Mouse (Mus musculus) right cerebral cortex, postnatal 25 days (tissue): ENCODE data around the gene Fuom.
"Not testable (repeated sequence)": the region's sequence is repeated elsewhere in the genome, so short reads cannot be mapped to it uniquely, and the experiment has no call there.

Experiments used
- DNase-seq: peaks from one replicate; pipeline ENCODE4 v3.0.0; 2022

The Fuom gene

DNA sequence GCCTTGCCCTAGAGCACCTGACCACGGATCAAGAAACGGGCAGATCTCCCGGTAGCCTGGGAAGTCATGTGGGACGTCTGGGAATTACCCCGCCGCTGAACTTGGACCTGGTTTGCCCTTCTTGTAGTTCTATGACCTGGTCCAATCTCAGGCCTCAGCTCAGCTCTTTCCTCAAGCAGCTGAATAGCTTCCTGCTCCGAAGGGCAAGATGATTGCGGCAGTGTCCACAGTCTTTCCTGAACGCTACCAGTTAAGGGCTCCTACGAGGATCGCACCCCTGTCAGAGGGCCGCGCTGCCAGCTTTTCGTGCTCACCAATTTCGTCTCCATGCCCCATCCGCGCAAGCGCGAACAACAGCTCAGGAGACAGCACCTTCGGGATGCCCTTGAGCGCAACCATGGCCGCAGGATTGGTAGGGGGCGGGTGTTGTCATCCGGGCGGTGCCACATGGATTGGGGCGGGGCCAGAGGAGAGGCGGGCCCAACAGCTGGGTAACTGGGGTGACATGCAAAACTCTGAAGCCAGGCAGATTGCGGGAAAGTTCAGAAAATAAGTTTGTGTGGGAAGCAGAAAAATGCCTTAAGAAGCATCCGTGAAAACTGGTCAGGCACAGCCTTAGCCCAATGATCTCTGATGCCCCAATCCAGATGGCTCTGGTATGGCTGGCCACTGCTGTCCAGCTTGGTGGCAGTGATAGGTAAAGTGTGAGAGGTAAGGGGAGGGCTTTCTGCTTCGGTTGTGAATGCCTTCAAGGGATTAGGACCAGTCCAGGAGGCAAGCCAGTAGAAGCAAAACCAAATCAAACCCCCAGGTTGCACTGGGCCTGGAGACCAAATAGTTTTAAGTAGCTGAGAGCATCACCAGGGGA is at the start of gene Fuom:
Fuom (minus strand) TSS at position 449 of the 868 bp plus-strand sequence.
- DNase-seq: peak; percentile 87

DNA sequence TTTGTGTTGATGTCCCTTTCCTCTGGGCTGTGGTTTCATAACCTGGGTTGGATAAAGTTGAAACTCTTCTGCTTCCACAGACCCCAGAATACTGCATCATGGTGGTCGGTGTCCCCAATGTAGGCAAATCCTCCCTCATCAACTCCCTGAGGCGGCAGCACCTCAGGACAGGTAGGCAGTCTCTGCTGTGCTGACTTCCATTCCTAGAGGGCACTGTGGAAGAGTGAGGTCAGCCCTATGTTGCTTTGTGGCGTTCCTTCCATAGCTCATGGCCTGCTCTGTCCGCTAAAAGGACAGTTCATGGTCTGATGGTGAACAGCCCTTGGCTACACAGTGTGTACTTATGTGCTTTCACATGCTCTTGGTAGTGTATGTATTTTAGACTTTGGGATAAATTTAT is 42.3 kb upstream of the Fuom start:
- DNase-seq: no peak

DNA sequence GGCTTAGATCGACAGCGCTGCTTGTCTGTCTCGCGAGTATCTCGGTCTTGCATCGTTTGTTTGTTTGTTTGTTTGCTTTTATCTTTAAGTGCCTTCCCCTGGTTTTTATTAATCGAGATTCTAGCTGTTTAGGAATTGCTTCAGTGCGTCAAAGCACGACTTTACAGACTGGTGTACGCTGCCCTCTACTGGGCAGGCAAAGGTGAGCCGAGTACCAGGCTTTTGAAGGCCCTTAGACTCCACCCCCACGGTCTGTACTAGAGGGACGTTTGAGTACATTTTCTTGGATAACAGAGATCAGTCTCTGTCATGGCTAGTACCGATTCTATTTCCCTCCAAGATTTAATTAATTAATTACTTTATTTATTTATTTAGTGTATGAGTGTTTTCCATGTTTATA is 39.1 kb upstream of the Fuom start:
- DNase-seq: no peak

DNA sequence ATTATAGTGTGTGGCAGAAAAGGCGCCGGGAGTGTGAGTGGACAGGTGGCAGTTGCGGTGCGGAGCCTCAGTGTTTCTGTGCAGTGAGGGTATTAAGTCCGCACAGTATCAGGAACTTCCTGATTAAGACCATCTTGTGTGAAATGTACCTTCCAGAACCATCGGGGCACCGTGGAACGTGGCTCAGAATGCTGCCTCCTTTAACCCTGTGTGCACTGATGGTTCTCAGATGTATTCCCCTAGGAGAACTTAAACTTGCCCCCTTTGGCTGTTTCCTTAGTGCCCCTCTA is 35.7 kb upstream of the Fuom start:
- DNase-seq: no peak

DNA sequence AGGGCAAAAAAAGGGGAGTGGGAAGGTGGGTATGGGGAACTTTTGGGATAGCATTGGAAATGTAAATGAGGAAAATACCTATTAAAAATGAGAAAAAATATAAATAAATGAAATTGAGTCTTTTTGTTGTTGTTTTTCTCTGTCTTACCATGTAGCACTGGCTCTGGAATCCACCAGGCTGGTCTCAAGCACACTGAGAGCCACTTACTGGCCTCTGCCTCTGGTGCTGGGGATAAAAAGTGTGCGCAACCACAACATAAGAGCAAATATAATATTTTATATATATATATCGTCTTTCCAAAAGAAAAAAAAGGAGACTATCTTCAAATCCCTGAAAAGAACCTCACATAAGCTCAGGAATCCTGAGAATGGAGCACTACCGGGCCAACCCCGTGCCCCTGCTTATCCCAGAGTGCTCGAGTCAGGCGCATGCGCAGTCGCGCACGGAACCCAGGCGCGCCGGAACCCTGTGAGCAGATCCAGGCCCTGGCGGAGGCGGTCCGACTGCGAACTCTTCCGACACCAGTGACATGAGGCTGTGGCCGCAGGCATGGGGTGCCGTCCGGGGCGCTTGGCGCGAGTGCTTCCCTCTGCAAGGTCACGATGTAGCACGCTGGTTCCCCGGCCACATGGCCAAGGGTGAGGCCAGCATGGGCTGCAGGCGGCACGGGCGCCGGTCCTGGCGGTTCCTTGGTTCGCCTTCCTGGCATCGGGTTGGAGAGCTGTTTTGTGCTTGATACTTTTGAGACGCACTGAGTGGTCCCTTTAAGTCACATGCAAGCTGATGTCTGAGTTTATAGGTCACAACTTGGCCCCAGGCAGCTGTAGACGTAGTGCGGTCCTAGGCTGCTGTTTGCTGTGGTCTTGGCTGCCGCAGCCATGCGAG is 35.1 kb upstream of the Fuom start, which contains the start of gene Mtg1:
Mtg1 (plus strand) TSS at position 430 of the 886 bp plus-strand sequence.
- DNase-seq: peak; percentile 96

DNA sequence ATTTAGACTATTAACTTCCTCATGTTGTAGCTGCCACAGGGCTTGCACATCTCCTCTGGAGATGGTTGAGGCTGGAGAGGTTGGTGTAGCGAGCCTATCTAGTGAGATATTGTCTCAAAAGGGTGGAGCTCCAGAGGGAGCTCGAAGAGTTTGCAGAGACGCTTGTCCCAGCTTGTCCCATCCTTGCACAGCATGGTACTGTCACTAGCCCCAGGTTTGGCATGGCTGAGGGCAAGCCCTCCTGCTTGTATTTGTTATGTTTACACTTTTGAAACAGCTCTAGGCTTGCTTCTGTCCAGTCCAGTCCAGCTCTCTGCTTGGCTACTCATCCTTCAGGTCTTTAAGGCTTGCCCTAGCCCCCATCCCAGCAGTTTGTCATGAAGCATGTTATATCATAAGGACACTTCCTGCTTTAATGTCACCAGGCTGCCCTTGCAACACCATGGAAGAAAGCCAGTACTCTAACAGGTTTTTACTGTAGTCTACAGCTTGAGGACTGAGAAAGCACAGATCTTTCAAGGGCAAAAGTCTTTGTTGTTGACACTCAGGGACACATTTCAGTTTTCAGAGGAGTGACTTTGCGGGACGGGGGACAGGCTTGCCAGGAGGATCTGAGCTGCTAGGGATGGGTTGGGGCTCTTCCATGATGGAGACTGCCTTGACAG is 33.0 kb upstream of the Fuom start:
- DNase-seq: no peak

DNA sequence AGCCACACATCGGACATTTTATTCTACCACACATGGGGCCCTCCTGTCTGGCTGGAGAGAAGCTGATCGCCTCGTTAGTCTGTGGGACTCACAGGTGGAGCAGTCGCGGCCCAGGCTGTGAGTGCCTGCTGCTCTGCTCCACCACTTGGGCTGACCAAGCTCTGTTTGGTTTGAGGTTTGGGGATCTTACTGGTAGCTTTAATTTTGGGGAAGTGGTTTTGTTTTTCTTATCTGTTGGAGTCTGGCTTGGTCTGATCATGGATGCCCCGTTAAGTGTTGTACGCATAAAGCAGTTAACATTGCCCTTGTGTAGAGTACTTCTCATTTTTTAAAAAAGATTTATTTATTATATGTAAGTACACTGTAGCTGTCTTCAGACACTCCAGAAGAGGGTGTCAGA is 31.8 kb upstream of the Fuom start:
- not testable (repeated sequence) for DNase-seq

DNA sequence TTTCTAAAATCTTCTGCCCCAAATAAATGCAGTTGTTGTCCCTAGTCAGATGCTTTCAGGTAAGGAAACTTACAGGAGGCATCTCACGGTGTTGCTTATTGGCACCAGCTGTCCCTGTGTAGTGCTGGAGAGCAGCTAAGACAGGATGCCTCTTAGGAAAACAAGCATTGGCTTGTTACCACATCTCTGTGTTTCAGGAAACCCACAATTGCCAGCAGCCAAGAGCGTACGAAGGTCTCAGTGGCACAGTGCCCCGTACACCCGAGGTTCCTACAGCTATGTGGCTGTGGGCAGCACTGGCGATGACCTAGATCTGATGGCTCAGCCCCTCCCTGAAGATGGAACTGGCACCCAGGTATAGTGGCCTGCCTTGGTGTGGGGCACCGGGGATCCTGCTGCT is 29.9 kb upstream of the Fuom start:
- not testable (repeated sequence) for DNase-seq

DNA sequence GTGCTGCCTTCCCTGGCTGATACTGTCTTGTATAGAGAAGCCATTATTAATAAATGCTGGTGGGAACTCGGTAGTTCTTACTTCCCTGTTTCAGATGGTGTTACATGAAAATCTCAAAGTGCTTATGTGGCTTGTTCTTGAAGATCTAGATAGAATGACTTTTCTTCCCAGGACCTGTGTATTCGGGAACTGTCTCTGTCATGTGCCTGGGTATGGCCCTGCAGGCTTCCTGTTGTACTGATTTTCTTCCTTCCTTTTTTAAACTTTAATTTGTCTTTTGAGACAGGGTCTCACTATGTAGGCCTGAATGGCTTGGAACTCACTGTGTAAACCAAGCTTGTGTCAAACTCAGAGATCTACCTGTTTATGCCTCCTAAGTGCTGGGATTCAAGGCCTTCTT is 25.7 kb upstream of the Fuom start:
- DNase-seq: no peak

DNA sequence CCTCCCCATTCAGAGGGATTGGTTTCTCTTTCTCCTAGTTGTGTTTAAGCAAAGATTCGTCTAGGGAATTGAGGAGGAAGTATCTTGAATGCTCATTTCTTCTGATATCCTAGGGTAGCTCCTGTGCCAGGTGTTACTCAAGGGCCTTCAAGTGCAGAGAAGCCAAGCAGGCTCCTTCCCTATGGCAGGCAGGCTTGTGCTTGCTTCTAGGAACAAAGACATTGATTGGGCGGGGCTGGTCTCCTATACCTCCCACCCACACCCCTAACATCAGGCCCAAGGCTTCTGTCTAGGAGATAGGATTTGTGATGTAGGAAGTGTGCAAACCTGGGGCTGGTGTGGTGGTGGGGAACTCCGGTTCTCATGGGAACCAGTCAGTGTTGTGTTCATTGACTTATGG is 24.7 kb upstream of the Fuom start:
- DNase-seq: no peak

DNA sequence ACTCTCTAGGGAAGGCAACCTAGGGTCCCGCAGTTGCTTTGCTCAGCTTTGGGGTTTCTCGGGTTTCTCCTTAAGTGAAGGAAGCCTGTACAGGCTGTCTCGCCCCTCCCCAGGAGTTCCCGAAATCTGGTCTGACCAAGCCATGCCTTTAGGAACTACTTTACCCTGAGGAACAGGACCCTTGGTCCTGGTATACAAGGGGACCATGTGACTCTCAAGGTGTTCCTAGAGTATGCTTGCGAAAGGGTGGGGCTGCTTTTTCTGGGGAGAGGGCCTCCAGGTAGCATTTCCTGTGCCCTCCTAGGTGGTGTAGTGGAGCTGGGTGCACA is 23.7 kb upstream of the Fuom start:
- no peak for DNase-seq

DNA sequence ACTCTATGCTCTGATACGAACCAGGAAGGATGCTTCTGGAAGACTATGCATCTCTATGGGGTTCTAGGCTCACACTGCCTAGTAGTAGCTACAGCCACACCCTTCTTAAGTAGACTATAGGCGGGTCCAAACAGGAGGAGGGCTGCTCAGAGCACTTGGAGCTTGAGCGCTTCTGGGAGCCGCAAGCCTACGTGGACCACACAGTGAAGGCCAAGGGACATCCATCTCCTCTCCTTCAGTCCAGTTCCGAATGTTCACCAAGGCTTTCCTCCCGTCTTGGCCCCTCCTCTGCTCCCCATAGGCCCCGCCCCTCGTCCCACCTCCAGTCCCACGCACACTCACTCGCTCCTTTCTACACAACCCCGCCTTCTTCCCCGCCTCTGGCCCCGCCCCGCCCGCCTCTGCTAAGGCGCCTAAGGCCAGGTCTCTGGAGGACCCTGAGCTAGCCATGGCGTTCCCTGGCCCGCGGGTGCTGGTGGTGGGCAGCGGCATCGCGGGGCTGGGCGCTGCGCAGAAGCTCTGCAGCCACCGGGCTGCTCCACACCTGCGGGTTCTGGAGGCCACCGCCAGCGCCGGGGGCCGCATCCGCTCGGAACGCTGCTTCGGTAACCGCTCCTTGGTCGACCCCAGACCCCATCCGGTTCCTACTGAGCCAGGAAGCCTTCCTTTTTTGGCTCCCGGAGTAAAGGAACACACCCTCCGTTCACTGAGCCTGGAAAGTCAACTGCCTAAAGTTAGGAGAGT is 23.2 kb upstream of the Fuom start:
- peak; percentile 88 for DNase-seq

DNA sequence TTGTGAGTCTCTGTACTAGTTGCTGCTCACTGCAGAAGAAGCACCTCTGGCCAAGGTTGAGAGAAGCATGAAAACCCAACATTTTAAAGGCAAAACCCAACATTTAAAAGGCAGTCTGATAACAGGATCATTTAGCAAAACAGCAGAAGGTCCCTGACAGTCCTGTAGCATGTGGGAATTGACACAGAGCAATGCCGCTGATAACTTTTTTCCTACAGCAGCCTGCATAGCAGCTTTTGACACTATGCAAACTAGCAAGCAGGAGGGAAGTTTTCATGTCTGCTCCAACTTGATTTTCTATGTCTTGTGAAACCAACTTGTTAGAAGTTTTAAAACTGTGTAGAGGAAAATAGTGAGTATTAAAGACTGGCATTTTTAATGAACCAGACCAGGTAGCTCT is 22.1 kb upstream of the Fuom start:
- DNase-seq: no peak

DNA sequence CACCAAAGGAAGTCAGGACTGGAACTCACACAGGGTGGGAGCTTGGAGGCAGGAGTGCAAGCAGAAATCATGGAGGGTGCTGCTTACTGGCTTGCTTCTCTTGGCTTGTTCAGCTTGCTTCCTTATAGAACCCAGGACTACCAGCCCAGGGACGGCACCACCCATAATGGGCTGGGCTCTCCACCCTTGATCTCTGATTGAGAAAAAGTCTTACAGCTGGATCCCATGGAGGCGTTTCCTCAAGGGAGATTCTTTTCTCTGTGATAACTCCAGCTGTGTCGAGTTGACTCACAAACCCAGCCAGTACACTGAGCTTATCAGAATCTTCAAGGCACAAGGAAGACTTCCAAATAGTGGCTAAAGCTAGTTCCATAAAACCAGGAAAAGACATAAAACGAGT is 20.5 kb upstream of the Fuom start:
- no peak for DNase-seq

DNA sequence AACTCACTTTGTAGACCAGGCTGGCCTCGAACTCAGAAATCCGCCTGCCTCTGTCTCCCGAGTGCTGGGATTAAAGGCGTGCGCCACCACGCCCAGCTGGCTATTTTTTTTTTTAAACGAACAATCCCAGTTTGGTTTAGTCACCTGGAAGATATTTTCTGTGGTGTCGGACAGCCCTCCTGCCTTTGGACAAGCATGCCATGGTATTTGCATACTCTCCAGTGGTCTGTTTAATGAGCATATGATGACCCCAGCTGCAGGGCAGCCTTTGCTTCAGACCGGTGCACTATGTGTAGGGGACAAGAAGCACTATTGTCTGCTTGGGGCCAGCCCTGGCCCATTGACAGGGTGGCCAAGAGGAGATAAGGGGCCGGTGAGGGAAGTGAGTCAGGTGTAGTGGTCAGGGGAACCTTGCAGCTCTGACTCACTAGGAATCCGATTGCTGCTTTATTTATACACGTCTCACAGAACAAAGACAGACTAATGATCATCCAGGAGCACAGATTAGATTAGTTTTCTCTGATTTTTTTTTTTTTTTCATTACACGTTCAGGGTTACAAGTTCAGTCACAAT is 19.2 kb upstream of the Fuom start:
- DNase-seq: no peak

DNA sequence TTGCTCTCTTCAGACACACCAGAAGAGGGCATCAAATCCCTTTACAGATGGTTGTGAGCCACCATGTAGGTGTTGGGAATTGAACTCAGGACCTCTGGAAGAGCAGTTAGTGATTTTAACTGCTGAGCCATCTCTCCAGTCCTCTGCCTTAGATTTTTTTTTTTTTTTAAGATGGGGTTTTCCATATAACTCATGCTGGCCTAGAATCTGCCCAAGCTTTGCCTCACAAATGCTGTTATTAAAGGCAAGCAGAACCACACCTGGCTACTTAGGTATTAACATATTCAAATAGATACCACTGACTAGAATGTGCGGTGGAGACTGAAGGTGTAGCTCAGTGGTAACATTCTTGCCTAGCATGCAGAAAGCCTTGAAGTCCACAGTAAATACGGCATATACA is 18.2 kb upstream of the Fuom start:
- DNase-seq: no peak

DNA sequence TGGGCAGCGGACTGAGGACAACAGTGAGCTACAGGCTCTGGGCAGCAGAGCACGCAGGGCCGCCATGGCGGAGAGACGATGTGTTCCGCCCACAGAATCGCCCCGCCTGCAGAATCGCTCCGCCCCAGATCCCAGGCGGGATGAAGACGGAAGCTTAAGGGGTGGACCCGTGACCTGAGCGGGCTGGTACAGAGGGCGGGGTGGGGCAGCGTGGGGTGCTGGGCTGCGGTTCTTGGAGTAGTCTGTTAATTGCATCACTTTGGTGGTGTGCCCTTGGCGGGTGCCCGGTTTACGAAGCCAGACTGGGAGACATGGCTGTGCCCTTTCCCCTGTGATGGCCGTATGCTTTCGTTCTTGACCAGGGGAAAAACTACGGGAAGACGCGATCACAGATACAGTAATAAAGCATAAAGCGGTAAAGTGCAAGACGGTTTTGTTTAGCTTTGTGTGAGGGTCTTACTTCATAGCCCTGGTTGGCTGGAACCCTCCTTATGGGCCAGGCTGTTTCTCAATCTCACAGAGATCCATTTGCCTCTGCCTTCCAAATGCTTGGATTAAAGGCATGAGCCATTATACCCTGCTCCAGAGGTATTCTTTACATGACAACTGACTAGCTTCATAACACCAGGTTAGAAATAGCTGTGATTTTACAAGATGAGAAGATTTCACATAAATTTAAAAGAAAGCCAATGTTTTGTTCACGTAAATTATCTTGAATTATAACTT is 14.3 kb upstream of the Fuom start, which contains the start of gene Echs1:
Echs1 (minus strand) TSS at position 148 of the 726 bp plus-strand sequence.
- DNase-seq: peak; percentile 87

DNA sequence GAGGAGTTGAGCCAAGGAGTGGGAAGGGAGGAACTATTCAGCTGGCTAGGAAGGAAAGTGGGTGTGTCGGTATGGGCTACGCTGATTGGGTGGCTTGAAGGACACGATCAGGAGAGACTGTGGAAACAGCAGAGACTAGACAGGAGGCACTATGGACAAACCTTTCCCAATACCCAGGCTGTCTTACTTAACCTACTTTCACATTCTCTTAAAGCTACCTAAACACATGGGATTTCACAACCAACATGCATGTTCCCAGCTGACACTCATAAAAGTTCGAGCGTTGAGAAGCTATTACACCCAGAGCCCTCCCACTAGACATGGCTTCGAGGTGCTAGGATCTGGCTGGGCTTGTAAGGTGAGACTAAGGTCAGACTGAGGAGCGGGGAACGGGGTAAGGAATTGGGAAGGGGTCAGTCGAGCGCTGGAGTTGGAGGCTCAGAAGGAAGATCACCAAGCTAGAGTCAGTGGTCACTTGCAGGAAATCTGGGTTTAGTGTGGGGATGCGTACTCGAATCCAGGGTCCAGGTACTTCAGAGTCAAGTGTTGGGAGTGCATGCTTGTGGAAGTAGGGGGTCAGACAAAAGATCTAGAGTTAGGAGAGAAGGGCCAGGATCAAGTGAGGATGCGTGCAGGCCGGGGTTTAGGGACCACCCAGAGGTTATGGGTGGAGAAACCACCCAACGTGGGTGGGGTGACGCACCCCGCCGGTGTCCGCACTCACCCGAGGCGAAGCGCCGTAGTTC is 13.5 kb upstream of the Fuom start, which contains the start of gene Paox:
Paox (plus strand) TSS at position 217 of the 746 bp plus-strand sequence.
- DNase-seq: peak; percentile 58

DNA sequence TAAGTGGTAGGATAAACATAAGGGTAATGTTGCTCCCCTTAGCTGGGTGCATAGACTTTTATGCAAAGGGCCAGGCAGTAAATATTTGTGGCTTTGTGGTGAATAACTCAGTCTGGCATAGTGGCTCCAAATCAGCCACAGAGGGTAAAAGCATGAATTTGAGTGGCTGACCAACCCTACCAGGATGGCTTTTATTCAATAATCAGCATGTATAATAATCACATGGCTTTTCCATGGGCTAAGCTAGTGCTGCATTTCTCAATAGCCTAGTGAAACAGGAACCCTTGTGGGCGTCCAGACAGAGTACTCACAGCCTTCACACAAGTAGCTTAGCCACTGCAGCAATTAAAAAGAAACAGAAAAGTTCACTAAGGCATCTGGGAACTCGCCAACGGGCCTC is 9.7 kb upstream of the Fuom start:
- DNase-seq: no peak

DNA sequence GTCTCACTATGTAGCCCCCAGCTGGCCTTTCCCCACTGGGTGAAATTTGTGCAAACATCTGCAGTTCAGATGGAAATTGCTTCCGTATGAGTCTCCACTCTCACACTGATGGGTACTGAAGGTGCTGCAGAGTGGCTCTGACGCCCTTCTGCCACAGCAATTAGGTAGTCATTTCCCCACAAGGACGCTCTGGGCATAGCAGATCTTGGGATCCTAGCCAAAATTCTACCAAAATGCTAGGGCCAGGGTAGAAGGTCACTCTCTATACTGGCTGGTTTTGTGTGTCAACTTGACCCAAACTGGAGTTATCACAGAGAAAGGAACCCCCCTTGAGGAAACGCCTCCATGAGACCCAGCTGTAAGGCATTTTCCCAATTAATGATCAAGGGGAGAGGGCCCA is 1.8 kb upstream of the Fuom start:
- no peak for DNase-seq

DNA sequence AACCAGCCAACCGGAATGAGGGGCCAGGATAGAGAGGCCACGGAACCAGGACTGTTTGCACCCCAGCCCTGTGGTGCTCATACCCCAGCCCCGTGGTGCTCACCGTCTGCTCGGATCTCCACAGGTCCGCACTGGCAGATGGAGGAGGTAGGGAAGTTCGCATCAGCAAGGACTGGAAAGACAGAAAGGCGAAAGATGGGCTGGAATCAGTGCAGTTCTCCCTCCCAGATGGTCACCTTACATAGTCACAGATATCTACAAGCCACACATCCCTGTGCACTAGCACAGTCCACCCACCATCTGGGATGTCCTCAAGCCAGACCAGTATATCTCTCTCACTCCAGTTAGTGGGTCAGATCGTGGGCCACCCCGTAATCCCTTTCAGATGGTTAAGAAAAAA is 743 bp downstream of the Fuom start:
- DNase-seq: peak; percentile 24
